In genomic region chr17:27004431-27004830, GRCm38 (mm10) we compare ENCODE assay signal across 8 mouse cellular contexts. TPM values are rescaled to one million over a fixed set of nuclear protein-coding genes. Genes with fewer than 3 reads are reported as not detected.
DNase-seq lines count a peak whose midpoint lies in the region; ATAC-seq and TF ChIP-seq lines count a peak whose summit lies in the region.

No protein-coding gene starts in this region.

- no peak for TF ChIP-seq POLR2A in ES-Bruce4 (IDR thresholded peaks at IDR 0.05; ENCODE audit: insufficient read depth, low read length)

- TF ChIP-seq EP300 in ES-Bruce4 (IDR thresholded peaks at IDR 0.05; ENCODE audit: insufficient read depth, low read depth, low read length), result 0 out of 2 replicates have a peak, but pooled peaks have one; percentile 20
- TF ChIP-seq EP300 in stomach, postnatal 0 days (optimal IDR thresholded peaks at IDR 0.05), result no peak

- no peaks in the 10 kb centered on the region for H3K36me3 ChIP-seq in ES-Bruce4 (ENCODE audit: control insufficient read depth, insufficient read depth, low read length, poor library complexity, severe bottlenecking)
- H3K36me3 ChIP-seq in heart, embryonic 12.5 days, result no peaks in the 10 kb centered on the region
- no peaks in the 10 kb centered on the region for H3K36me3 ChIP-seq in lung, embryonic 14.5 days (ENCODE audit: insufficient read depth)
- H3K36me3 ChIP-seq in stomach, postnatal 0 days (ENCODE audit: control insufficient read depth, insufficient read depth, low read length), result no peaks in the 10 kb centered on the region

- no peak overlapping the region for H3K27ac ChIP-seq in ES-Bruce4 (ENCODE audit: insufficient read depth, low read length)
- H3K27ac ChIP-seq in heart, embryonic 12.5 days (ENCODE audit: poor library complexity, severe bottlenecking), result no peak overlapping the region
- H3K27ac ChIP-seq in lung, embryonic 14.5 days (ENCODE audit: low read depth), result no peak overlapping the region
- H3K27ac ChIP-seq in stomach, postnatal 0 days (replicated peaks), result no peak overlapping the region

- H3K27me3 ChIP-seq in ES-Bruce4 (ENCODE audit: control insufficient read depth, insufficient read depth, low read length, poor library complexity, severe bottlenecking), result no peaks in the 10 kb centered on the region
- peaks cover 11% of the 10 kb centered on the region; the same call in 1 of the 2 replicates for H3K27me3 ChIP-seq in heart, embryonic 12.5 days (replicated peaks)
- H3K27me3 ChIP-seq in lung, embryonic 14.5 days (ENCODE audit: insufficient read depth, low read length), result no peaks in the 10 kb centered on the region
- no peaks in the 10 kb centered on the region for H3K27me3 ChIP-seq in stomach, postnatal 0 days (ENCODE audit: control insufficient read depth, insufficient read depth, low read length)

- TF ChIP-seq CTCF in ES-Bruce4 (IDR thresholded peaks at IDR 0.05; ENCODE audit: low read depth, low read length), result peak; percentile 98
- TF ChIP-seq CTCF in lung, embryonic 14.5 days (IDR thresholded peaks at IDR 0.05; ENCODE audit: low read depth), result peak; percentile 87
- TF ChIP-seq CTCF in stomach, postnatal 0 days (IDR thresholded peaks at IDR 0.05; ENCODE audit: low read depth), result peak; percentile 83

- H3K4me2 ChIP-seq in heart, embryonic 12.5 days, result 0 out of 2 replicates have a peak overlapping the region, but pooled peaks have one; percentile 23
- H3K4me2 ChIP-seq in lung, embryonic 14.5 days, result no peak overlapping the region
- H3K4me2 ChIP-seq in stomach, postnatal 0 days (replicated peaks; ENCODE audit: low read depth), result no peak overlapping the region

- no peak overlapping the region for H3K4me3 ChIP-seq in ES-Bruce4 (ENCODE audit: low read depth, low read length)
- no peak overlapping the region for H3K4me3 ChIP-seq in heart, embryonic 12.5 days
- H3K4me3 ChIP-seq in lung, embryonic 14.5 days (ENCODE audit: low read depth, low read length), result no peak overlapping the region
- no peak overlapping the region for H3K4me3 ChIP-seq in stomach, postnatal 0 days (ENCODE audit: low read depth, low read length)

- H3K9me3 ChIP-seq in ES-Bruce4 (replicated peaks; ENCODE audit: control insufficient read depth, insufficient read depth, low read length, poor library complexity, severe bottlenecking), result no peaks in the 10 kb centered on the region
- no peaks in the 10 kb centered on the region for H3K9me3 ChIP-seq in heart, embryonic 12.5 days (replicated peaks)
- H3K9me3 ChIP-seq in lung, embryonic 14.5 days (ENCODE audit: low read depth, low read length), result no peaks in the 10 kb centered on the region
- no peaks in the 10 kb centered on the region for H3K9me3 ChIP-seq in stomach, postnatal 0 days (ENCODE audit: control insufficient read depth, low read length)

- no peak overlapping the region for H3K9ac ChIP-seq in ES-Bruce4 (ENCODE audit: low read depth, poor library complexity, severe bottlenecking)
- no peak overlapping the region for H3K9ac ChIP-seq in heart, embryonic 12.5 days
- H3K9ac ChIP-seq in lung, embryonic 14.5 days, result no peak overlapping the region
- no peak overlapping the region for H3K9ac ChIP-seq in stomach, postnatal 0 days (ENCODE audit: low read length)

- 29% methylated on average over 9 of the region's 9 CpGs for whole genome bisulfite sequencing in heart, embryonic 12.5 days
- 38% methylated on average over 9 of the region's 9 CpGs for WGBS in lung, embryonic 14.5 days
- 34% methylated on average over 9 of the region's 9 CpGs for WGBS in stomach, postnatal 0 days

- no peak for ATAC-seq in heart, embryonic 12.5 days (ENCODE audit: insufficient number of reproducible peaks, low FRiP score)
- no peak for ATAC-seq in lung, embryonic 14.5 days (ENCODE audit: insufficient read depth)
- no peak for ATAC-seq in stomach, postnatal 0 days (ENCODE audit: low FRiP score, low TSS enrichment)

- H3K4me1 ChIP-seq in ES-Bruce4 (ENCODE audit: control insufficient read depth, insufficient read depth, low read length), result peaks cover 4% of the 10 kb centered on the region
- H3K4me1 ChIP-seq in heart, embryonic 12.5 days (replicated peaks), result peaks cover 11% of the 10 kb centered on the region; the same call in 1 of the 2 replicates
- H3K4me1 ChIP-seq in lung, embryonic 14.5 days (ENCODE audit: insufficient read depth), result no peaks in the 10 kb centered on the region
- H3K4me1 ChIP-seq in stomach, postnatal 0 days (replicated peaks; ENCODE audit: control insufficient read depth, insufficient read depth), result no peaks in the 10 kb centered on the region

- peak; percentile 60 for DNase-seq in layer of hippocampus, adult 11-12 months (ENCODE audit: low spot score)
- DNase-seq in layer of hippocampus, postnatal 14 days (ENCODE audit: low spot score in 2 of 2), result no peak
- peak; percentile 85 for DNase-seq in adrenal gland, postnatal 14 days
- DNase-seq in lung, embryonic 14.5 days, result peak; percentile 82
- DNase-seq in stomach, postnatal 0 days (ENCODE audit: low spot score), result peak; percentile 69
- DNase-seq in layer of hippocampus, postnatal 36 days, result no peak

RNA-seq across cellular contexts. Expression of gene Bak1, which starts 24.4 kb away (rescaled TPM):
- 10 to 100 TPM; 23.8 to 25.0 TPM for total RNA-seq in layer of hippocampus, postnatal 14 days (2021)
- 66.6 and 78.1 TPM in 2 replicates for polyA plus RNA-seq in ES-Bruce4 (2011; ENCODE audit: insufficient read depth, insufficient read length, low read depth, missing spikeins)
- total RNA-seq in adrenal gland, postnatal 14 days (2021), result 33.5 and 41.7 TPM in 2 replicates
- polyA plus RNA-seq in heart, embryonic 12.5 days (2016; fragmentation: Nextera tagmentation; extraction: Ambion mirVana), result 4.3 and 5.8 TPM in 2 replicates
- 12.0 and 13.8 TPM in 2 replicates for polyA plus RNA-seq in lung, embryonic 14.5 days (2014; fragmentation: Nextera tagmentation; extraction: Ambion mirVana)
- polyA plus RNA-seq in stomach, postnatal 0 days (2015; fragmentation: Nextera tagmentation; extraction: Ambion mirVana), result 3.5 and 3.6 TPM in 2 replicates
- total RNA-seq in layer of hippocampus, postnatal 36 days (2021), result 10 to 100 TPM; 13.0 to 13.7 TPM

RNA-seq across cellular contexts. Expression of gene Zbtb9, which starts 31.5 kb away (rescaled TPM):
- total RNA-seq in layer of hippocampus, postnatal 14 days (2021), result 10 to 100 TPM; 11.7 to 14.1 TPM
- 11.0 and 12.4 TPM in 2 replicates for polyA plus RNA-seq in ES-Bruce4 (2011; ENCODE audit: insufficient read depth, insufficient read length, low read depth, missing spikeins)
- 5.2 and 5.3 TPM in 2 replicates for total RNA-seq in adrenal gland, postnatal 14 days (2021)
- polyA plus RNA-seq in heart, embryonic 12.5 days (2016; fragmentation: Nextera tagmentation; extraction: Ambion mirVana), result 10.3 and 10.7 TPM in 2 replicates
- 13.3 TPM in 2 replicates for polyA plus RNA-seq in lung, embryonic 14.5 days (2014; fragmentation: Nextera tagmentation; extraction: Ambion mirVana)
- 6.9 and 7.8 TPM in 2 replicates for polyA plus RNA-seq in stomach, postnatal 0 days (2015; fragmentation: Nextera tagmentation; extraction: Ambion mirVana)
- 10 to 100 TPM; 15.0 to 15.6 TPM for total RNA-seq in layer of hippocampus, postnatal 36 days (2021)

RNA-seq across cellular contexts. Expression of gene Itpr3, which starts 52.7 kb away (rescaled TPM):
- total RNA-seq in layer of hippocampus, postnatal 14 days (2021), result 1 to 10 TPM; 2.3 to 5.3 TPM
- 17.2 and 21.9 TPM in 2 replicates for polyA plus RNA-seq in ES-Bruce4 (2011; ENCODE audit: insufficient read depth, insufficient read length, low read depth, missing spikeins)
- 7.4 and 10.9 TPM in 2 replicates for total RNA-seq in adrenal gland, postnatal 14 days (2021)
- 3.1 and 4.4 TPM in 2 replicates for polyA plus RNA-seq in heart, embryonic 12.5 days (2016; fragmentation: Nextera tagmentation; extraction: Ambion mirVana)
- 5.1 and 5.8 TPM in 2 replicates for polyA plus RNA-seq in lung, embryonic 14.5 days (2014; fragmentation: Nextera tagmentation; extraction: Ambion mirVana)
- 5.9 and 6.6 TPM in 2 replicates for polyA plus RNA-seq in stomach, postnatal 0 days (2015; fragmentation: Nextera tagmentation; extraction: Ambion mirVana)
- 1 to 10 TPM; 1.6 to 1.7 TPM for total RNA-seq in layer of hippocampus, postnatal 36 days (2021)

Comparison
In these comparisons a context has a peak if more than half of its experiments do, and no peak if none do; other contexts are left out.
1. DNase-seq: peak in layer of hippocampus, adult 11-12 months (single experiment), adrenal gland, postnatal 14 days (single experiment), lung, embryonic 14.5 days (single experiment) and stomach, postnatal 0 days (single experiment); none in layer of hippocampus, postnatal 14 days (0 of 2) and layer of hippocampus, postnatal 36 days (0 of 2).
2. Peak in every context shown above with its lines, with median percentiles within 50 percentile points of each other: CTCF ChIP-seq.